Mouse (Mus musculus) hindbrain, embryonic 13.5 days (tissue): ENCODE data around the gene Smim17. TPM values are rescaled to one million over a fixed set of nuclear protein-coding genes. Genes with fewer than 3 reads are reported as not detected.
"Not testable (repeated sequence)": the region's sequence is repeated elsewhere in the genome, so short reads cannot be mapped to it uniquely, and the experiment has no call there.

ENCODE experiments used
- ATAC-seq: fragments of 200-750 bp; cut with Nextera tagmentation; 2 replicates; pipeline ENCODE4 v1.8.0; 2017; ENCODE audit warnings: moderate TSS enrichment; ENCODE audit not compliant: low FRiP score
- H3K27ac ChIP-seq: fragments of 300-500 bp; sonication (generic); 2 replicates; pipeline ENCODE4 v1.5.1; 2015; ENCODE audit warnings: inconsistent platforms, mild to moderate bottlenecking, moderate library complexity
- H3K27me3 ChIP-seq: fragments of 300-500 bp; sonication (generic); 2 replicates; pipeline ENCODE4 v1.6.1; 2015; ENCODE audit warnings: mild to moderate bottlenecking, inconsistent platforms
- H3K36me3 ChIP-seq: fragments of 300-500 bp; sonication (generic); 2 replicates; pipeline ENCODE4 v1.6.1; 2015; ENCODE audit warnings: mild to moderate bottlenecking, inconsistent platforms
- H3K4me1 ChIP-seq: fragments of 300-500 bp; sonication (generic); replicated peaks from 2 replicates; pipeline ENCODE4 v1.6.1; 2015; ENCODE audit warnings: inconsistent platforms
- H3K4me2 ChIP-seq: fragments of 300-500 bp; sonication (generic); 2 replicates; pipeline ENCODE4 v1.6.1; 2015; ENCODE audit warnings: inconsistent platforms, mild to moderate bottlenecking, moderate library complexity
- H3K4me3 ChIP-seq: fragments of 300-500 bp; sonication (generic); 2 replicates; pipeline ENCODE4 v1.5.1; 2015; ENCODE audit warnings: mild to moderate bottlenecking, inconsistent platforms
- H3K9ac ChIP-seq: fragments of 300-500 bp; sonication (generic); 2 replicates; pipeline ENCODE4 v1.6.1; 2015; ENCODE audit warnings: mild to moderate bottlenecking, inconsistent platforms
- H3K9me3 ChIP-seq: fragments of 300-500 bp; sonication (generic); 2 replicates; pipeline ENCODE4 v1.6.1; 2016; ENCODE audit warnings: inconsistent platforms
- WGBS: fragments of 180-500 bp; shearing (Covaris S2); methylation state at CpG from one replicate; pipeline ENCODE4 v1.1.7; 2015; 5-methylcytosine and 5-hydroxymethylcytosine counted together
- polyA plus RNA-seq: library from polyadenylated mRNA; unstranded; fragments of >200 nt; fragmentation: Nextera tagmentation; extraction: Ambion mirVana; gene quantifications from 2 replicates; pipeline ENCODE4 v1.2.1, GENCODE M21; 2015

The Smim17 gene
- 3.7 and 4.2 TPM in 2 replicates for polyA plus RNA-seq

DNA sequence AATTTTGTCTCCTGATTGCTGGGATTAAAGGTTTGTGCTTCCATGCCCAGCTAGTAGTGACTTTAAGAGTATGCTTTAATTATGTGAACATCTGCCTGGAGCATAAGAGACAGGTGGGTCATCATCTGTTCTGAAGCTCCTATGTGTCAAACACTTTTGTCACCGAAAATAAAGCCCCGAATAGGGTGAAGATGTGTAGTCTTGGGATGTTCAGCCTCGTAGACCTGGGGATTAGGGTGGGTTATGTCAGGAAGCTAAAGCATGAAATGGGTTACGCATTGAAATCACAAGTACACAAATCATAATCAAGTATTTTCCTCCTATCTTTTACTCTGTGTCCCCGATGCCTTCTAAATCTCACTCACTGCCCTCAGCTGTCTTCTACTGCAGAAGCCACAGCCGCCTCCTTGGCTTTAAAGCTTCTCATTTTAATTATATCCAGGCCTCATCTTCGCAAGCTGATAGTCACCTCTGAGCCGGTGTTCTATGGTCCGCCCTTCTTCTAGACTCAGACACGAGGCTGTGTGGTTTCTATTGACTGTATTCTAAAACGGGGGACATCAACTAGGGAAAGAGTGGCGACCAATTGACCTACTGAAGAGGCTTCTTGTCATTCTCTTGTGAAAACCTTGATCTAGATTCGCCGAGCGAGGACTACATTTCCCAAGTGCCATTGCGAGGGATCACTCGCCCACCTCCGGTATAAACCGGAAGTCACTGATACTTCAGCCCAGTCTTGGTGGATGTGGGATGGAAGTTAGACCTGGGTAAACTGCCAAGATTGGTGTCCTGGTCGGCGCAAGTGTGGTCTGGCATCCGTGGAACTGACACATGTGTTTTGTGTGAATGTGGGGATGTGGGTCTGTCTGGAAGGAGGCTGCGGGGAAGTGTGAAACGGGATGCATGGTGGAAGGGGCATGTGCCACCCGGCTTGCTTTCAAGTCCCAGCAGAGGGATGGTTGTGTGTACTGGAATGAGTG, at the start of gene Smim17:
Smim17 (plus strand) TSS at position 720 of the 980 bp plus-strand sequence.
- peaks cover 35% of the 10 kb centered on the region for H3K36me3 ChIP-seq
- peak within 1 kb of the TSS; percentile 36; the same call in 1 of the 2 replicates for H3K27ac ChIP-seq
- ATAC-seq, result peak; percentile 91
- peak within 1 kb of the TSS; percentile 70 for H3K9ac ChIP-seq
- H3K4me1 ChIP-seq, result peaks cover 7% of the 10 kb centered on the region
- H3K4me3 ChIP-seq, result peak within 1 kb of the TSS; percentile 45
- WGBS, result 26% methylated on average over 25 of the region's 25 CpGs
- H3K27me3 ChIP-seq, result no peaks in the 10 kb centered on the region
- H3K9me3 ChIP-seq, result no peaks in the 10 kb centered on the region
- peak within 1 kb of the TSS; percentile 69 for H3K4me2 ChIP-seq

DNA sequence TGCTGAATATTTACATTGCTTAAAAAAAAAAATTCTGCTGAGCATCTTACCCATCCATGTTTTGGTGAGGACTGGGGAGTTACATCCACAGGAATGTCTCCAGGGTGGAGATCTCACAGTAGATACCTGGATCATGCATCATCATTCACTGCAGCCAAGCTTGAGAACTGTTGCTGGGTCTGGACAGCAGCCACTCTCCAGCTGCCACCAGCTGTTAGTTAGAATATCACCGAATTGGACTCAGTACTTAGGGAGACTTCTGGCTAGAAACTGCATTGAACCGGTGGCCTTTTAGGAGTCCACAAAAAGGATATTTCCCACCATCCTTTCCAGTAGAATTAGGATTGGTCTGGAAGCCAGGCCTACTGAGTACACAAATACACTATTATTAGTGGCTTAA, 40.4 kb upstream of the Smim17 start:
- Histone ChIP-seq H3K4me3 (no peak overlapping the region), H3K36me3 (peaks cover 19% of the 10 kb centered on the region), H3K9ac (no peak overlapping the region), H3K9me3 (no peaks in the 10 kb centered on the region), H3K27ac (no peak overlapping the region), H3K4me2 (no peak overlapping the region), H3K4me1 (0 out of 2 replicates have a peak, but pooled peaks cover 2% of the 10 kb centered on the region), H3K27me3 (no peaks in the 10 kb centered on the region)
- 80% methylated on average over 2 of the region's 2 CpGs for WGBS
- ATAC-seq, result no peak

DNA sequence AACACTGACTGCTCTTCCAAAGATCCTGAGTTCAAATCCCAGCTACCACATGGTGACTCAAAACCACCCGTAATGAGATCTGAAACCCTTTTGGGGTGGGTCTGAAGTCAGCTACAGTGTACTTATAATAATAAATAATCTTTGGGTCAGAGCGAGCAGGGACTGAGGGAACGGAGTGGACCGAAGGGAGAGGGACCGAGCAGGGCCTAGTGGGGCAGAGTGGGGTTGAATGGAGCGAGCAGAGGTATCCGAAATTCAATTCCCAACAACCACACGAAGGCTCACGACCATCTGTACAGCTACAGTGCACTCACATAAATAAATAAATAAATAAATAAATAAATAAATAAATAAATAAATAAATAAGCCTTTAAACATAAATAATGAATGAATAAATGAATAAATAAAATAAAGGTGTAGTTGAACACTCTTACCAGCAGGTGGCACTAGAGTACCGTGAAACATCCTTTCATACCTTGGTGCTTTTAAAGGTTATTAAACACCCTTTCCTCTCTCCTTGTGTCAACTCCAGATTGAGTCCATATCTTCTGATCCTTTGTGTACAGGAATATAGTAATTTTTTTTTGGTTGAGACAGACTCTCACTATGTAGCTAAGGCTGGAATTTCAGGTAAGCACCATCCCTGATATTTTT, 39.5 kb upstream of the Smim17 start:
- WGBS, result 52% methylated on average over 10 of the region's 10 CpGs
- H3K4me3 ChIP-seq, result no peak overlapping the region
- no peak overlapping the region for H3K4me2 ChIP-seq
- H3K9me3 ChIP-seq, result no peaks in the 10 kb centered on the region
- H3K4me1 ChIP-seq, result peaks cover 9% of the 10 kb centered on the region
- peaks cover 10% of the 10 kb centered on the region for H3K36me3 ChIP-seq
- H3K9ac ChIP-seq, result no peak overlapping the region
- no peak for ATAC-seq
- peak overlapping the region; percentile 62 for H3K27ac ChIP-seq
- no peaks in the 10 kb centered on the region for H3K27me3 ChIP-seq

DNA sequence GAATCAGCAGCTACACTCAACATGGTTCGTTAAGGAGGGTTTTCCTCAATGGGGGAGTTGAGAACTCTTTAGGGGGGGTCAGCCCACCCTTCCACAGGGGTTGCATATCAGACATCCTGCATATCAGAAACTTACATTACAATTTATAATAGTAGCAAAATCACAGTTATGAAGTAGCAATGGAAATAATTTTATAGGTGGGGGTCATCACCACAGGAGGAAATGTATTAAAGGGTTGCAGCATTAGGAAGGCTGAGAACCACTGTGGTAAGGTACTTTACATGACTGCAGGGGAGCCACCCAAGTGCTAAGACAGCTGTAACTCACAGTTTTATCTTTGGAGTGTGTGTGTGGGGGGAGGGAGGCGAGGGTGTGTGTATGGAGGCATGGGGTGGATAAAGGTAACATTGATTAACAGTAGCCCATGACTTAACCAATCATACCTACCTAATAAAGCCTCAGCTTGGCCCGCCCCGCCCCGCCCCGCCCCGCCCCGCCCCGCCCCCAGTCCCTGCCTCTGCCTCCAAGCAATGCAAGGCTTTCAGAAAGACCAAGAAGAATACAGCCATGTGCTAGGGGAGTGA, 37.9 kb upstream of the Smim17 start:
- Histone ChIP-seq H3K9me3 (no peaks in the 10 kb centered on the region), H3K36me3 (no peaks in the 10 kb centered on the region), H3K4me1 (peaks cover 15% of the 10 kb centered on the region), H3K9ac (no peak overlapping the region), H3K27ac (no peak overlapping the region), H3K4me3 (no peak overlapping the region), H3K27me3 (no peaks in the 10 kb centered on the region), H3K4me2 (no peak overlapping the region)
- ATAC-seq, result no peak
- 17% methylated on average over 9 of the region's 9 CpGs for WGBS

DNA sequence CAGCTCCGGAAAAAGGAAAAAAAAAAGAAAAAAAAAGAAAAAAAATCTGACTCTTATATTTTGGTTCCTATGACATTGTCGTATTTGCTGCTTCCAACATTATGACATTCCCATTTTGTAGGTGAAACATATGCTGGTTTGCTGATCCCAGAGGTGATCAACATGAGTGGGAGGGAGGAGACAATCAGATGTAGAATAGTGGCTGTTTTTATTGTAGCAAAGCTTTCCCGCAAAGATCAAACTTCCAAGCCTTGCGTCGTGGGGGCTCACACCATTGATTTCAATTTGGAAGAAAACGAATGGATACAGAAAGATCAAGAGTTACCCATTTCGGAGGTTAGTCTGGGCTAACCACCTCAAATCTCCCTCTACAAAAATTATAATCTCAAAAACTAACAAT, 36.8 kb upstream of the Smim17 start:
- Histone ChIP-seq H3K4me3 (peak overlapping the region; percentile 54), H3K27me3 (no peaks in the 10 kb centered on the region), H3K27ac (peak overlapping the region; percentile 95), H3K9me3 (no peaks in the 10 kb centered on the region), H3K9ac (peak overlapping the region; percentile 73), H3K4me2 (peak overlapping the region; percentile 64), H3K36me3 (no peaks in the 10 kb centered on the region), H3K4me1 (peaks cover 15% of the 10 kb centered on the region)
- 24% methylated on average over 7 of the region's 7 CpGs for WGBS
- no peak for ATAC-seq

DNA sequence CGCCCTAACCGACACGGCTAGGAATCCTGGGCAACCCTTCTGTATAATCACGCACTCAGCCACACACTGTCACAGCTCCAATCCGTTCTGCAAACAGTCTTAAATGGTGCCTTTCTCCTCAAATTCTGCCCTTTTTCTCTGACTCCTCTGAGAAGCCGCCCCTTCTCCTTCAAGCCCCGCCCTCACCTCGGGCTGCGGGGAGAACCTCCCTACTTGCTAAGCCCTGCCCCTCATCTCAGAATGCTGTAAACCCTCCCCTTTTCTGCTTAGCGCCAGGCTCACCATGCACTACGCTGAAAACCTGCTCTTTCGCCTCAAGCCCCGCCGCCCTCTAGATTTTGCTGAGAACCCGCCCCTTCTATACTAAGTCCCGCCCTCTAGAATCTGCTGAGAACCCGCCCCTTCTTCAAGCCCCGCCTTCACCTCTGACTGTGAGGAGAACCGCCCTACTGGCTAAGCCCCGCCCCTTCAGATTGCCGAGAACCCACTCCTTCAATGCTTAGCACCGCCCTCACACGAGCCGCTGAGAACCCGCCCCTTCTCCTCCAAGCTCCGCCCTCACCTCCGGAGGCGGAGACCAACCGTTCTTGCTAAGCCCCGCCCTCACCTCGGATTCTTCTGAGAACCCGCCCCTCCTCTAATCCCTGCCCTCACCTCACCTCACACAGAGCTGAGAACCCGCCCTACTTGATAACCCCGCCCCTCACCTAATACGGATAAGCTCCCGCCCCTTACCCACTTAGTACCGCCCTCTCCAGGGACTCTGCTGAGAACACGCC, 36.1 kb upstream of the Smim17 start:
- Histone ChIP-seq H3K4me1 (peaks cover 15% of the 10 kb centered on the region), H3K36me3 (no peaks in the 10 kb centered on the region), H3K4me3 (peak overlapping the region; percentile 54), H3K4me2 (peak overlapping the region; percentile 64), H3K9me3 (no peaks in the 10 kb centered on the region), H3K9ac (peak overlapping the region; percentile 73), H3K27me3 (no peaks in the 10 kb centered on the region), H3K27ac (peak overlapping the region; percentile 95)
- WGBS, result under 1% methylated on average over 38 of the region's 38 CpGs
- peak; percentile 93 for ATAC-seq

DNA sequence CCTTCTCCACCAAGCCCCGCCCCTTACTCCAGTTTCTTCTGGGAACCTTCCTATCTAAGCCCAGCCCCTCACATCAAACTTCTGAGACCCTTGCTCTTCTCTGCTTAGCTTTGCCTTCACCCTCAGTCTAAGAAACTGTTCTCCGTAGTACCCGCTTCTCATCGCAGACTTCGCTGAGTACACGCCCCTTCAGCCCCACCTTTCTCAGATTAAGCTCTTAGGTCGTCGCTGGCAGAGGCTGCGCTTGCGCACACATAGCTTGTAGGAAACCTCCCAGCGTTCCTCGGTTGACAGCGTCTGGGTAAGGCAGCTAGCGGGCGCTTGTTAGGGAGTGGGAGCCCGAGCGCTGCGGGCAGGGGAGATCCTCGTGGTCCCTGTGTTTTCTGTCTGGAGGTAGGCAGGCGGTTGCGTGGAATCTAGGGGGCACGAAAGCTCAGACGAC, 35.4 kb upstream of the Smim17 start, which contains the start of gene Zfp78:
Zfp78 (plus strand) TSS at position 234 of the 442 bp plus-strand sequence.
- Histone ChIP-seq H3K9me3 (no peaks in the 10 kb centered on the region), H3K27ac (peak within 1 kb of the TSS; percentile 95), H3K36me3 (no peaks in the 10 kb centered on the region), H3K4me2 (peak within 1 kb of the TSS; percentile 64), H3K9ac (peak within 1 kb of the TSS; percentile 73), H3K27me3 (no peaks in the 10 kb centered on the region), H3K4me1 (peaks cover 15% of the 10 kb centered on the region), H3K4me3 (peak within 1 kb of the TSS; percentile 54)
- ATAC-seq, result peak; percentile 84
- WGBS, result under 1% methylated on average over 23 of the region's 23 CpGs

DNA sequence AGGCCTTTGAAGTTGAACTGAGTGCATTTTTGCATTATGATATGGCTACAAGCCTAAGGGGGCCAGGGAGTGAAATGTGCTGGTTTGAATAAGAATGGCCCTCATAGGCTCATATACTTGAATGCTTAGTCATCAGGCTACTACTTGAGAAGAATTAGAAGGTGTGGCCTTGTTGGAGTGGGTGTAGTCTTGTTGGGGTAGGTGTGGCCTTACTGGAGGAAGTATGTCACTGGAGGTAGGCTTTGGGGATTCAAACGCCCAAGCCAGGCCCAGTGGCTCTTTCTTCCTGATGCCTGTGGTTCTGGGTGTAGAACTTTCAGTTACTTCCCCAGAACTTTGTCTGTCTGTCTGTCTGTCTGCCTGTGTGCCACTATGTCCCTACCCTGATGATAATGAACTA, 33.8 kb upstream of the Smim17 start:
- H3K36me3 ChIP-seq, result no peaks in the 10 kb centered on the region
- no peaks in the 10 kb centered on the region for H3K9me3 ChIP-seq
- no peak for ATAC-seq
- H3K27ac ChIP-seq, result no peak overlapping the region
- H3K27me3 ChIP-seq, result no peaks in the 10 kb centered on the region
- H3K9ac ChIP-seq, result no peak overlapping the region
- H3K4me3 ChIP-seq, result no peak overlapping the region
- WGBS, result 59% methylated on average over 1 of the region's 1 CpGs
- H3K4me1 ChIP-seq, result peaks cover 15% of the 10 kb centered on the region
- no peak overlapping the region for H3K4me2 ChIP-seq

DNA sequence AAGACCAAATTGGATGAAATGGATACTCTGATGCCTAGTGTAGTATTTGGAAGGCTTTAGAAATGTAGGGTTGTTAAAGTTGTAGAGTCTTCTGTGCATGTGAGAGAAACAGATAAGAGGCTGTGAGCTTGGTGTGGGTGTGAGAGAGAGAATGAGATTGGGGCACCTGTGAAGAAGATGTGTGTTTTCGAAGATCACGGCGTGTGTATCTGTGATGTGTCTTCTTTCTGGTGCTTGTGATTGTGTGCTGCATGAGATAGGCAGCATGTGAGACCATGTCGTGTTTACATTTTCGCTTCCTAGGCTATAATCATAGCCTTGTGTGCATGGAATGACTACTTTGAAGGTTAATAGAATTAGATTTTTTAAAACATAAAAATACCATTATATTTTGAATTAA, 31.3 kb upstream of the Smim17 start:
- Histone ChIP-seq H3K27ac (no peak overlapping the region), H3K27me3 (no peaks in the 10 kb centered on the region), H3K36me3 (peaks cover 4% of the 10 kb centered on the region), H3K9me3 (no peaks in the 10 kb centered on the region), H3K9ac (no peak overlapping the region), H3K4me1 (peaks cover 13% of the 10 kb centered on the region), H3K4me3 (no peak overlapping the region), H3K4me2 (no peak overlapping the region)
- WGBS, result 90% methylated on average over 5 of the region's 5 CpGs
- no peak for ATAC-seq

DNA sequence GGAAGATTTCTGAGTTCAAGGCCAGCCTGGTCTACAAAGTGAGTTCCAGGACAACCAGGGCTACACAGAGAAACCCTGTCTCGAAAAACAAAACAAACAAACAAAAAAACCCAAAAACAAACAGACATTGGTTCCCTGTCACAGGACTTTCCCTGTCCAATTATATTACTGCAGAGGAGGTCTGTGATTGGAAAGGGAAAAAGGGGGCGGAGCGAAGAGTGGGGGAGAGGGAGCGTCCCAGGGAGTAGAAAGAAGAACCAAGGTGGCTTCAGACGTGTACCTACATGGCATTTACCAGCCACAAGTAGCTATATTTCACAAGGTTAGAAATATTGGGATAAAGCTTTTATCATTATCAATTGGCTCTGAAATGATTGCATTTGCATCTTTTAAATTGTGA, 30.4 kb upstream of the Smim17 start:
- not testable (repeated sequence) for H3K27me3 ChIP-seq, H3K4me3 ChIP-seq, H3K9ac ChIP-seq, H3K4me2 ChIP-seq, H3K9me3 ChIP-seq, ATAC-seq, H3K27ac ChIP-seq
- peaks cover 13% of the 10 kb centered on the region for H3K4me1 ChIP-seq
- H3K36me3 ChIP-seq, result peaks cover 13% of the 10 kb centered on the region
- 87% methylated on average over 5 of the region's 5 CpGs for WGBS

DNA sequence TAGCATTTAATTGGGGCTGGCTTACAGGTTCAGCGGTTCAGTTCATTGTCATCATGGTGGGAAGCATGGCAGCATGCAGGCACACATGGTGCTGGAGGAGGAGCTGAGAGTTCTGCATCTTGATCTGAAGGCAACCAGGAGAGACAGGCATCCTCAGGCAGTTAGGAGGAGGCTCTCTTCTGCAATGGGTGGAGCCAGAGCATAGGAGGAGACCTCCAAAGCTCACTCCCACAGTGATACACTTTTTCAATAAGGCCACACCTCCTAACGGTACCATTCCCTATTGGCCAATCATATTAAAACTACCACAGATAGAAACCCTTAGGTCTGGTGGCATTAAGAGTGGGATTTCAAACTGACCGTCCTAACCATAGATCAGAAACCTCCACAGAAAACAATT, 29.1 kb upstream of the Smim17 start:
- H3K9me3 ChIP-seq, result no peaks in the 10 kb centered on the region
- ATAC-seq, result no peak
- 90% methylated on average over 3 of the region's 3 CpGs for WGBS
- no peaks in the 10 kb centered on the region for H3K27me3 ChIP-seq
- H3K4me3 ChIP-seq, result no peak overlapping the region
- 0 out of 2 replicates have a peak, but pooled peaks cover 4% of the 10 kb centered on the region for H3K4me1 ChIP-seq
- H3K9ac ChIP-seq, result no peak overlapping the region
- peaks cover 15% of the 10 kb centered on the region for H3K36me3 ChIP-seq
- no peak overlapping the region for H3K27ac ChIP-seq
- H3K4me2 ChIP-seq, result no peak overlapping the region
